Mouse (Mus musculus): ENCODE results near the gene Lrig1. TPM values are rescaled to one million over a fixed set of nuclear protein-coding genes. Genes with fewer than 3 reads are reported as not detected.

The Lrig1 gene
- total RNA-seq, 2 experiments from 2014 or later, result 49.2 to 51.2 TPM

- intact Hi-C loops (cut with DNase I), result loop anchor here (5.0 to 10.0 kb wide), 2 partner anchors 156 to 262 kb away; no protein-coding TSS in a partner anchor
- peak in 1 of 2 experiments; percentile 60 for DNase-seq
Measured at GRCm38 (mm10) chr6:94700612-94701011, 654 bp upstream of the Lrig1 start.

GRCm38 (mm10) chr6:94699173-94699987 lies 578 bp downstream of the Lrig1 start:
- DNase-seq, result peak; percentile 38 to 56
- intact Hi-C loops (cut with DNase I), result loop anchor here (2.0 kb wide), 1 partner anchor 39 kb away; no protein-coding TSS in a partner anchor

GRCm38 (mm10) chr6:94698509-94699172 lies 1.3 kb downstream of the Lrig1 start:
- intact Hi-C loops (cut with DNase I), result loop anchor here (2.0 kb wide), 1 partner anchor 38 kb away; no protein-coding TSS in a partner anchor
- no peak for DNase-seq

- intact Hi-C loops (cut with DNase I), result no loop called here
Measured at GRCm38 (mm10) chr6:94697423-94697822, 2.5 kb downstream of the Lrig1 start.

GRCm38 (mm10) chr6:94696182-94697080 lies 3.5 kb downstream of the Lrig1 start:
- intact Hi-C loops (cut with DNase I), result no loop called here

More at GRCm38 (mm10) chr6:94697423-94697822, 2.5 kb downstream of the Lrig1 start:
- DNase-seq, result no peak

GRCm38 (mm10) chr6:94695121-94695930 lies 4.6 kb downstream of the Lrig1 start:
- DNase-seq, result no peak
- intact Hi-C loops (cut with DNase I), result loop anchor here (2.0 kb wide), 1 partner anchor 73 kb away; no protein-coding TSS in a partner anchor

More at GRCm38 (mm10) chr6:94696182-94697080, 3.5 kb downstream of the Lrig1 start:
- DNase-seq, result no peak

- DNase-seq, result no peak
- intact Hi-C loops (cut with DNase I), result loop anchor here (2.0 kb wide), 1 partner anchor 72 kb away; no protein-coding TSS in a partner anchor
Measured at GRCm38 (mm10) chr6:94694481-94694880, 5.5 kb downstream of the Lrig1 start.

- DNase-seq, result no peak
- intact Hi-C loops (cut with DNase I), result no loop called here
Measured at GRCm38 (mm10) chr6:94693091-94693490, 6.9 kb downstream of the Lrig1 start.

GRCm38 (mm10) chr6:94692003-94692402 lies 8.0 kb downstream of the Lrig1 start:
- intact Hi-C loops (cut with DNase I), result no loop called here
- DNase-seq, result no peak

GRCm38 (mm10) chr6:94690247-94690646 lies 9.7 kb downstream of the Lrig1 start:
- intact Hi-C loops (cut with DNase I), result no loop called here
- no peak for DNase-seq

GRCm38 (mm10) chr6:94688722-94689121 lies 11.2 kb downstream of the Lrig1 start:
- intact Hi-C loops (cut with DNase I), result no loop called here
- DNase-seq, result peak in 1 of 2 experiments; percentile 39

- intact Hi-C loops (cut with DNase I), result no loop called here
- no peak for DNase-seq
Measured at GRCm38 (mm10) chr6:94686048-94686447, 13.9 kb downstream of the Lrig1 start.

GRCm38 (mm10) chr6:94685611-94686010 lies 14.3 kb downstream of the Lrig1 start:
- no peak for DNase-seq
- intact Hi-C loops (cut with DNase I), result no loop called here

GRCm38 (mm10) chr6:94684844-94685557 lies 15.0 kb downstream of the Lrig1 start:
- no peak for DNase-seq
- intact Hi-C loops (cut with DNase I), result no loop called here

GRCm38 (mm10) chr6:94683701-94684100 lies 16.3 kb downstream of the Lrig1 start:
- intact Hi-C loops (cut with DNase I), result no loop called here
- no peak for DNase-seq

- intact Hi-C loops (cut with DNase I), result no loop called here
- DNase-seq, result no peak
Measured at GRCm38 (mm10) chr6:94682270-94682618, 17.7 kb downstream of the Lrig1 start.

GRCm38 (mm10) chr6:94681446-94682269 lies 18.3 kb downstream of the Lrig1 start:
- DNase-seq, result no peak
- intact Hi-C loops (cut with DNase I), result no loop called here
